Mouse (Mus musculus): ENCODE data around the gene Tbc1d20. TPM values are rescaled to one million over a fixed set of nuclear protein-coding genes. Genes with fewer than 3 reads are reported as not detected.

Gene Tbc1d20
- polyA plus RNA-seq, 1 experiment, result not detected

DNA sequence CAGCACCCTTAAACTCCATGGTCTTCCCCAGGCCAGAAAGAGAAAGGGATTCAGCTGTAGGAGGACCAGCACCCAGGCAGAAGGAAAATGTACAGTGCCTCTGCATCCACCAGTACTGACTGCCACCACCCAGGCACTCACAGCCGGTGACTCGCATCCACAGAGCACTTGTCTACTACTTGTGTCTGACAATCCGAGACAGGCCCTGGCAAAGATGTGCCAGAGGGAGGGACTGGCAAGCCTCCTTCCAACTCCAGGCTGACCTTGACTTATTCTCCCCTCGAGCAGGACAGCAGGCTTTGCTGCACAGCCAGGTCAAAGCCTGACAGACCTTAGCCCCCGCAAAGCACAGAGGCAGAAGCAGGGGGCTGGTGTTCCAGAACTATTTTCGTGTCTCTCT, 23.4 kb downstream of the Tbc1d20 start:
- WGBS, result 69% methylated on average over 6 of the region's 6 CpGs
- Histone ChIP-seq H3K4me1 (ENCODE audit: control insufficient read depth, insufficient read depth, low read length) (peaks cover 7% of the 10 kb centered on the region), H3K27ac (ENCODE audit: insufficient read depth, low read depth, low read length) (no peak overlapping the region), H3K4me3 (ENCODE audit: insufficient read depth, low read depth, low read length) (no peak overlapping the region)
- TF ChIP-seq CTCF (IDR thresholded peaks at IDR 0.05; ENCODE audit: insufficient read depth, low read depth, low read length) (no peak), POLR2A (IDR thresholded peaks at IDR 0.05; ENCODE audit: insufficient read depth, low read depth, low read length) (no peak)

DNA sequence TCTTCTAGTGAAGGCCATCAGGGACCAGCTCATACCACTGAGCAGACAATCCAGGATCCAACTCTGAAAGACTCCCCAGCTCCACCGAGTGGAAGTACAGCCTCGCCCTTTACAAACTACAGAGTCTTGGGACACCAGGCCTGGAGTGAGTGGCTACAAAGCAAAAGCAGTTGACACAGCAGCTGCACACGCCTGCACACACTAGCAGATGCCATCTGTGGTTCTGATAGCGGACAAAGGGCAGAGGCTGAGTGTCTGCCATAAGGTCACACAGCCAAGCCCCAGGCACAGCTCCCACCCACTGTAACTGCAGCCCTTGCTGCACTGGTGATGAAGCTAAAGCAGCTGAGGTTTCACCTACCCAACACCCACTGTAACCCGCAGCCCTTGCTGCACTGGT, 27.9 kb downstream of the Tbc1d20 start:
- H3K27ac ChIP-seq (ENCODE audit: insufficient read depth, low read depth, low read length), result peak overlapping the region; percentile 5; the same call in 1 of the 2 replicates
- H3K4me3 ChIP-seq (ENCODE audit: insufficient read depth, low read depth, low read length), result no peak overlapping the region
- TF ChIP-seq POLR2A (IDR thresholded peaks at IDR 0.05; ENCODE audit: insufficient read depth, low read depth, low read length) (no peak), CTCF (IDR thresholded peaks at IDR 0.05; ENCODE audit: insufficient read depth, low read depth, low read length) (no peak)
- 76% methylated on average over 5 of the region's 5 CpGs for whole genome bisulfite sequencing
- H3K4me1 ChIP-seq (ENCODE audit: control insufficient read depth, insufficient read depth, low read length), result peaks cover 11% of the 10 kb centered on the region

DNA sequence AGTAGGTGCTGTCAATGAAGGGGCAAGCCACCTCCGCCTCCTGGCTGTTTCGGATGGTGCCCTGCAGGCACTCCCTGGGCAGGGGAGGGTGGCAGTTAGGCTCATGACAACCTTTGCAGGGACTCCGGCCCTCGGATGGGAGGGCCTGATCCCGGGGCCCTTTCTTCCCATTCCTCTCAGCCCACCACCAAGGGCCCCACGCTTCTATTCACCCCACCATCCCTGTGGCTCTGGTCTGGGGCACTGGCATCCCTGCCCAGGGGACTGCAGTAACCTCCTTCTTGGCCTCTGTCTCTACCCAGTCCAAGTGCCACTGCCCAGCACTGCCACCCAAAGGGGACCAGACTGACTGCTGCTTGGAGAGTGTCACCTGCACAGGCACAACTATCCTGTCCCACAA, 28.6 kb downstream of the Tbc1d20 start:
- H3K27ac ChIP-seq (ENCODE audit: insufficient read depth, low read depth, low read length), result no peak overlapping the region
- WGBS, result 93% methylated on average over 6 of the region's 6 CpGs
- H3K4me3 ChIP-seq (ENCODE audit: insufficient read depth, low read depth, low read length), result no peak overlapping the region
- H3K4me1 ChIP-seq (ENCODE audit: control insufficient read depth, insufficient read depth, low read length), result peaks cover 11% of the 10 kb centered on the region
- TF ChIP-seq POLR2A (IDR thresholded peaks at IDR 0.05; ENCODE audit: insufficient read depth, low read depth, low read length) (no peak), CTCF (IDR thresholded peaks at IDR 0.05; ENCODE audit: insufficient read depth, low read depth, low read length) (no peak)

DNA sequence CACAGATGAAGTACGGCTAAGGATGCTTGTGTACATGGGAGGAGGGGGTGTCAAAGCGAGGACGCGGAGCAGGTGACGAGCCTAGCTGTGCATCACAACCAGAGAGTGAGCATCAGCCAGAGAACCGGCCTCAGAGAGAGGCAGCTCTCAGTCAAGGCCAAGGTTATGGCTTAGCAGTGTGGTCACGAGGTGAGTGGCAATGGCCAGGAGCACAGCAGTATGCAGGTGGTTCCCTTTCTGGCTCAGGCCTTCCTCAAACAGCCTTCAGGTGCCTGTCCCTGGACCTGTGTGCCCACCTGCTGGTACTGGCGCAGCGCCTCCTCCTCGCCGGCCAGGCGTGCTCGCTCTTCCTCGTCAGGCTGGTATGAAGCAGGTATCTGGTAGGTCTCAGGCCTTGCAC, 30.3 kb downstream of the Tbc1d20 start:
- TF ChIP-seq POLR2A (IDR thresholded peaks at IDR 0.05; ENCODE audit: insufficient read depth, low read depth, low read length) (no peak), CTCF (IDR thresholded peaks at IDR 0.05; ENCODE audit: insufficient read depth, low read depth, low read length) (no peak)
- peaks cover 11% of the 10 kb centered on the region for H3K4me1 ChIP-seq (ENCODE audit: control insufficient read depth, insufficient read depth, low read length)
- 96% methylated on average over 14 of the region's 14 CpGs for WGBS
- no peak overlapping the region for H3K27ac ChIP-seq (ENCODE audit: insufficient read depth, low read depth, low read length)
- no peak overlapping the region for H3K4me3 ChIP-seq (ENCODE audit: insufficient read depth, low read depth, low read length)

DNA sequence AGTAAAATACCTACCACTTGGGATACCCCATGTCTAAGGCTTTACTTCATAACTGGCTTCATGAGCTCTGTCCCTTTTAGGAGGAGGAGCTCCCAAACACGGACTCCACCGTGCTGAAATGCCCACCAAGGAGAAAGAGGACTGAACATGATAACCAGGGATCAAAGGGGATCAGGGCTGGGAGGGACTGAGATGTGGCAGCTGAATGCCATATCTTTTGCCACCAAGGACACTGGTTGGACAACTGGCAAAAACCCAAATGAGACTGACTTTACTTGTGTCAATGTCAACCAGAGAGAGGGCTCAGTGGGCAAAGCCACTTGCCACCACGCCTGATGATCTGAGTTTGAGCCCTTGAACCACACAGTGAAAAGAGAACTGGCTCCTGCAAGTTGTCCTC, 31.2 kb downstream of the Tbc1d20 start:
- Histone ChIP-seq H3K4me3 (ENCODE audit: insufficient read depth, low read depth, low read length) (no peak overlapping the region), H3K4me1 (ENCODE audit: control insufficient read depth, insufficient read depth, low read length) (peaks cover 11% of the 10 kb centered on the region), H3K27ac (ENCODE audit: insufficient read depth, low read depth, low read length) (no peak overlapping the region)
- TF ChIP-seq POLR2A (IDR thresholded peaks at IDR 0.05; ENCODE audit: insufficient read depth, low read depth, low read length) (no peak), CTCF (IDR thresholded peaks at IDR 0.05; ENCODE audit: insufficient read depth, low read depth, low read length) (no peak)
- WGBS, result 86% methylated on average over 3 of the region's 3 CpGs

DNA sequence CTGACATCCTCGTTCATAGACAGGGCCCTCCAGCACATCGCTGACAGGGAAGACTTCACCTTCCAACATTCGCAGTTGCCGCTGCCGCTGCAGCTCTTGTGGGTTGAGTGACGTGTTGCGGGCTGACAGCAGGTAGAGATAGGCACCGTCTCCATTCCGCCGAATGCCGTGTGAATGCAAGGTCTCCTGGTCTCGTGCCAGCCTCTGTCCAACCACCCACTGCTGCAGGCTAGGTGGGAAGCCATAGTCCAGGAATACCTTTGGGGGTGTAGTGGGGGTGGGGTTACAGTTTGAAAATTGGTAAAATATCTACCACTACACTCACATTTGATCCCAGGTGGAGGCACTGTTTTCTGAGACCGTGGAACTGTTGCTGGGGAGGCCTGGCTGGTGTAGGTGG, 32.5 kb downstream of the Tbc1d20 start:
- TF ChIP-seq CTCF (IDR thresholded peaks at IDR 0.05; ENCODE audit: insufficient read depth, low read depth, low read length), result no peak
- TF ChIP-seq POLR2A (IDR thresholded peaks at IDR 0.05; ENCODE audit: insufficient read depth, low read depth, low read length), result no peak
- 89% methylated on average over 13 of the region's 13 CpGs for WGBS
- Histone ChIP-seq H3K4me3 (ENCODE audit: insufficient read depth, low read depth, low read length) (no peak overlapping the region), H3K27ac (ENCODE audit: insufficient read depth, low read depth, low read length) (no peak overlapping the region), H3K4me1 (ENCODE audit: control insufficient read depth, insufficient read depth, low read length) (peaks cover 18% of the 10 kb centered on the region)

DNA sequence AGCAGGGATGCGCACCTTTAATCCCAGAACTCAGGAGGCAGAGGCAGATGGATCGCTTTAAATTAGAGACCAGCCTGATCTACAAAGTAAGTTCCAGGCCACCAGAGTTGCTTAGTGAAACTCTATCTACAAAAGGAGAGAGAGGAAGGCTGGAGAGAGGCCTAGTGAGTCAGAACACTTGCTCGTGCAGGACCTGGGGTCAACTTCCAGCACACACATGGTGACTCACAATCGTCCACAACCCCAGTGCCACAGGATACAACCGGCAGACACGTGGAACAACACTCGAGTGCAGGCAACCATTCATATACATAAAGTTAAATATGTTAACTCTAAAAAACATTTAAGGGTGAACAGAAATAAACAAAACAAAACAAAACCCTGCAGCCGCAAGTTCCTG, 33.0 kb downstream of the Tbc1d20 start:
- H3K27ac ChIP-seq (ENCODE audit: insufficient read depth, low read depth, low read length), result no peak overlapping the region
- no peak for TF ChIP-seq POLR2A (IDR thresholded peaks at IDR 0.05; ENCODE audit: insufficient read depth, low read depth, low read length)
- no peak for TF ChIP-seq CTCF (IDR thresholded peaks at IDR 0.05; ENCODE audit: insufficient read depth, low read depth, low read length)
- H3K4me3 ChIP-seq (ENCODE audit: insufficient read depth, low read depth, low read length), result no peak overlapping the region
- H3K4me1 ChIP-seq (ENCODE audit: control insufficient read depth, insufficient read depth, low read length), result peaks cover 17% of the 10 kb centered on the region
- 91% methylated on average over 8 of the region's 8 CpGs for WGBS

DNA sequence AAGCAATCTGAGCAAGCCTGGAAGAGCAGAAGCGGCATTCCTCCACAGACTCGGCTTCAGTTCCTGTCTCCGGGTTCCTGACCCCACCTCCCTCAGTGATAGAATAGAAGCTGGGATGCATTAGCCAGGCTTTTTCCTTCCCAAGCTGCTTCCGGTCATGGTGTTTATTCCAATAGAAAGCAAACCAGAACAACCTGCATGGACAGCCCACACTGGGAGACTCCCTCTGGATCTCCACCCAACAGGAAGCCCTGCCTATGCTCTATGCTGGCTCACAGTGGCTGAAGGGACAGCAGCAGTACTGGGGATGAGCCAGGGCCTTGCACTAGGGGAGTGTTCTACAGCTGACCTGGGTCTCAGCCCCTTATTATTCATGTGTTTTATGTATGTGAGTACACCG, 34.4 kb downstream of the Tbc1d20 start:
- no peak overlapping the region for H3K4me3 ChIP-seq (ENCODE audit: insufficient read depth, low read depth, low read length)
- WGBS, result 81% methylated on average over 5 of the region's 5 CpGs
- peaks cover 9% of the 10 kb centered on the region for H3K4me1 ChIP-seq (ENCODE audit: control insufficient read depth, insufficient read depth, low read length)
- H3K27ac ChIP-seq (ENCODE audit: insufficient read depth, low read depth, low read length), result no peak overlapping the region
- TF ChIP-seq CTCF (IDR thresholded peaks at IDR 0.05; ENCODE audit: insufficient read depth, low read depth, low read length), result no peak
- no peak for TF ChIP-seq POLR2A (IDR thresholded peaks at IDR 0.05; ENCODE audit: insufficient read depth, low read depth, low read length)

DNA sequence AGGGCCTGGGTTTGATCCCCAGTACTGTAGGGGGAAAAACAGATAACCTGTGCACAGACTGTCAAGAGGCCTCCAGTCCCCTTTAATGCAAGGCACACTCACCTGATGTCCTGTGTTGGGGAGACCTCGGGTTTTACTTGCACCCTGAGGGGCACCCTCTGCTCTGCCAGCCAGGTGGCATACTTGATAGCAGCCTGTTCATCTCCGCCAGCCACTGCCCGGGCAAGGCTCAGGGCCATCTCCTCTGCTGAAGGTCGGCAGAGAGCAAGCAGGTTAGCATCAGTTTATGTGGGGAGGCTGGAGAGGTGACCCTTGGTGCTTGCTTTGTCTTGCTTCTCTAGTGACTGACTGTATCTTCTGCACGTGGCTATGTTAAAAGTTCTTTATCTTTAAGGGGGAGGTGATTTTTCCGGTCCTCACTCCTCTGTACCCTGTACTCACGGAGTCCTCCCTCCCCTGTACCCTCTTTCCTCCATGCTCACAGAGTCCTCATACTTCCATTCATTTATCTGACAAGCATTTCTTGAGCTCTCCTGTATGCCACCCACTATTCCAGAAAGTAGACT, 37.3 kb downstream of the Tbc1d20 start:
- 65% methylated on average over 7 of the region's 7 CpGs for WGBS

More for the DNA sequence above, 37.3 kb downstream of the Tbc1d20 start:
- H3K4me1 ChIP-seq (ENCODE audit: control insufficient read depth, insufficient read depth, low read length), result peaks cover 16% of the 10 kb centered on the region
- no peak overlapping the region for H3K27ac ChIP-seq (ENCODE audit: insufficient read depth, low read depth, low read length)
- no peak overlapping the region for H3K4me3 ChIP-seq (ENCODE audit: insufficient read depth, low read depth, low read length)
- no peak for TF ChIP-seq CTCF (IDR thresholded peaks at IDR 0.05; ENCODE audit: insufficient read depth, low read depth, low read length)
- no peak for TF ChIP-seq POLR2A (IDR thresholded peaks at IDR 0.05; ENCODE audit: insufficient read depth, low read depth, low read length)

Measured in olfactory bulb, adult 2 months (tissue).